Mouse (Mus musculus): ENCODE measurements around the gene Sat1. TPM values are rescaled to one million over a fixed set of nuclear protein-coding genes. Genes with fewer than 3 reads are reported as not detected.

Gene Sat1
- polyA plus RNA-seq, 1 experiment from 2014 or later: 57.2 TPM

GRCm38 (mm10) chrX:155194979-155195378 is 21.3 kb downstream of the Sat1 start:
- Histone ChIP-seq H3K4me3 (no peak overlapping the region), H3K27ac (replicated peaks) (no peak overlapping the region), H3K36me3 (no peaks in the 10 kb centered on the region), H3K9ac (replicated peaks) (no peak overlapping the region), H3K9me3 (no peaks in the 10 kb centered on the region), H3K4me2 (replicated peaks) (no peak overlapping the region), H3K27me3 (no peaks in the 10 kb centered on the region), H3K4me1 (no peaks in the 10 kb centered on the region)
- WGBS: 90% methylated on average over 4 of the region's 4 CpGs
- no peak for ATAC-seq (replicated peaks)

GRCm38 (mm10) chrX:155193732-155194443 is 22.4 kb downstream of the Sat1 start:
- Histone ChIP-seq H3K27me3 (no peaks in the 10 kb centered on the region), H3K27ac (replicated peaks) (no peak overlapping the region), H3K4me2 (replicated peaks) (no peak overlapping the region), H3K36me3 (no peaks in the 10 kb centered on the region), H3K9me3 (no peaks in the 10 kb centered on the region), H3K4me1 (no peaks in the 10 kb centered on the region), H3K9ac (replicated peaks) (no peak overlapping the region), H3K4me3 (no peak overlapping the region)
- ATAC-seq (replicated peaks): no peak
- WGBS: 75% methylated on average over 5 of the region's 5 CpGs

- no peaks in the 10 kb centered on the region for H3K4me1 ChIP-seq
- no peaks in the 10 kb centered on the region for H3K27me3 ChIP-seq
- no peak overlapping the region for H3K27ac ChIP-seq (replicated peaks)
- no peak overlapping the region for H3K4me3 ChIP-seq
- no peaks in the 10 kb centered on the region for H3K36me3 ChIP-seq
- 93% methylated on average over 4 of the region's 4 CpGs for WGBS
- no peak overlapping the region for H3K9ac ChIP-seq (replicated peaks)
- no peaks in the 10 kb centered on the region for H3K9me3 ChIP-seq
- no peak for ATAC-seq (replicated peaks)
- no peak overlapping the region for H3K4me2 ChIP-seq (replicated peaks)
Measured at GRCm38 (mm10) chrX:155191941-155192340, 24.3 kb downstream of the Sat1 start.

GRCm38 (mm10) chrX:155177640-155178039 is 38.6 kb downstream of the Sat1 start:
- Histone ChIP-seq H3K4me2 (replicated peaks) (no peak overlapping the region), H3K4me3 (no peak overlapping the region), H3K27me3 (no peaks in the 10 kb centered on the region), H3K27ac (replicated peaks) (no peak overlapping the region), H3K9me3 (no peaks in the 10 kb centered on the region), H3K36me3 (no peaks in the 10 kb centered on the region), H3K9ac (replicated peaks) (no peak overlapping the region), H3K4me1 (no peaks in the 10 kb centered on the region)
- WGBS: 63% methylated on average over 2 of the region's 2 CpGs
- ATAC-seq (replicated peaks): no peak

GRCm38 (mm10) chrX:155177230-155177629 is 39.0 kb downstream of the Sat1 start:
- no peak overlapping the region for H3K9ac ChIP-seq (replicated peaks)
- H3K9me3 ChIP-seq: no peaks in the 10 kb centered on the region
- no peak overlapping the region for H3K4me2 ChIP-seq (replicated peaks)
- no peak for ATAC-seq (replicated peaks)
- WGBS: 85% methylated on average over 2 of the region's 2 CpGs
- no peaks in the 10 kb centered on the region for H3K36me3 ChIP-seq
- H3K4me3 ChIP-seq: no peak overlapping the region
- no peaks in the 10 kb centered on the region for H3K27me3 ChIP-seq
- H3K27ac ChIP-seq (replicated peaks): no peak overlapping the region
- no peaks in the 10 kb centered on the region for H3K4me1 ChIP-seq

- 93% methylated on average over 4 of the region's 4 CpGs for WGBS
- no peak for ATAC-seq (replicated peaks)
- no peak overlapping the region for H3K4me3 ChIP-seq
- no peaks in the 10 kb centered on the region for H3K9me3 ChIP-seq
- H3K4me1 ChIP-seq: no peaks in the 10 kb centered on the region
- H3K27ac ChIP-seq (replicated peaks): no peak overlapping the region
- no peak overlapping the region for H3K9ac ChIP-seq (replicated peaks)
- H3K36me3 ChIP-seq: no peaks in the 10 kb centered on the region
- no peaks in the 10 kb centered on the region for H3K27me3 ChIP-seq
- no peak overlapping the region for H3K4me2 ChIP-seq (replicated peaks)
Measured at GRCm38 (mm10) chrX:155175568-155175967, 40.7 kb downstream of the Sat1 start.

- Histone ChIP-seq H3K4me1 (no peaks in the 10 kb centered on the region), H3K9ac (replicated peaks) (no peak overlapping the region), H3K27ac (replicated peaks) (no peak overlapping the region), H3K36me3 (no peaks in the 10 kb centered on the region), H3K4me3 (no peak overlapping the region), H3K4me2 (replicated peaks) (no peak overlapping the region), H3K27me3 (no peaks in the 10 kb centered on the region), H3K9me3 (no peaks in the 10 kb centered on the region)
- ATAC-seq (replicated peaks): no peak
Measured at GRCm38 (mm10) chrX:155172310-155172709, 43.9 kb downstream of the Sat1 start.

- H3K4me3 ChIP-seq: no peak overlapping the region
- H3K4me1 ChIP-seq: no peaks in the 10 kb centered on the region
- WGBS: 80% methylated on average over 1 of the region's 1 CpGs
- no peak overlapping the region for H3K4me2 ChIP-seq (replicated peaks)
- H3K27ac ChIP-seq (replicated peaks): no peak overlapping the region
- H3K9me3 ChIP-seq: no peaks in the 10 kb centered on the region
- no peak for ATAC-seq (replicated peaks)
- no peaks in the 10 kb centered on the region for H3K36me3 ChIP-seq
- H3K27me3 ChIP-seq: no peaks in the 10 kb centered on the region
- H3K9ac ChIP-seq (replicated peaks): no peak overlapping the region
Measured at GRCm38 (mm10) chrX:155171754-155172153, 44.5 kb downstream of the Sat1 start.

GRCm38 (mm10) chrX:155169886-155170285 is 46.4 kb downstream of the Sat1 start:
- no peak overlapping the region for H3K4me3 ChIP-seq
- H3K9ac ChIP-seq (replicated peaks): no peak overlapping the region
- no peak for ATAC-seq (replicated peaks)
- no peaks in the 10 kb centered on the region for H3K9me3 ChIP-seq
- no peak overlapping the region for H3K4me2 ChIP-seq (replicated peaks)
- H3K27me3 ChIP-seq: no peaks in the 10 kb centered on the region
- H3K27ac ChIP-seq (replicated peaks): no peak overlapping the region
- no peaks in the 10 kb centered on the region for H3K36me3 ChIP-seq
- WGBS: 90% methylated on average over 8 of the region's 8 CpGs
- no peaks in the 10 kb centered on the region for H3K4me1 ChIP-seq

- Histone ChIP-seq H3K27me3 (no peaks in the 10 kb centered on the region), H3K4me1 (no peaks in the 10 kb centered on the region), H3K4me3 (no peak overlapping the region), H3K36me3 (no peaks in the 10 kb centered on the region), H3K4me2 (replicated peaks) (no peak overlapping the region), H3K9ac (replicated peaks) (no peak overlapping the region), H3K27ac (replicated peaks) (no peak overlapping the region), H3K9me3 (no peaks in the 10 kb centered on the region)
- WGBS: 91% methylated on average over 3 of the region's 3 CpGs
- no peak for ATAC-seq (replicated peaks)
Measured at GRCm38 (mm10) chrX:155167667-155168066, 48.6 kb downstream of the Sat1 start.

- H3K4me2 ChIP-seq (replicated peaks): no peak overlapping the region
- no peaks in the 10 kb centered on the region for H3K4me1 ChIP-seq
- no peak overlapping the region for H3K4me3 ChIP-seq
- no peak overlapping the region for H3K27ac ChIP-seq (replicated peaks)
- H3K27me3 ChIP-seq: no peaks in the 10 kb centered on the region
- no peaks in the 10 kb centered on the region for H3K36me3 ChIP-seq
- no peak for ATAC-seq (replicated peaks)
- no peak overlapping the region for H3K9ac ChIP-seq (replicated peaks)
- 81% methylated on average over 2 of the region's 2 CpGs for WGBS
- H3K9me3 ChIP-seq: no peaks in the 10 kb centered on the region
Measured at GRCm38 (mm10) chrX:155166313-155166712, 49.9 kb downstream of the Sat1 start.

GRCm38 (mm10) chrX:155163553-155163952 is 52.7 kb downstream of the Sat1 start:
- no peaks in the 10 kb centered on the region for H3K4me1 ChIP-seq
- no peak overlapping the region for H3K9ac ChIP-seq (replicated peaks)
- H3K36me3 ChIP-seq: no peaks in the 10 kb centered on the region
- H3K27me3 ChIP-seq: no peaks in the 10 kb centered on the region
- 67% methylated on average over 1 of the region's 1 CpGs for WGBS
- no peak overlapping the region for H3K4me2 ChIP-seq (replicated peaks)
- no peak overlapping the region for H3K4me3 ChIP-seq
- no peaks in the 10 kb centered on the region for H3K9me3 ChIP-seq
- ATAC-seq (replicated peaks): no peak
- H3K27ac ChIP-seq (replicated peaks): no peak overlapping the region

Data from forebrain, embryonic 15.5 days (tissue).